Mouse (Mus musculus) 3T3-L1 (cell line): ENCODE results near the gene Fyb.

Experiments used
- DNase-seq: peaks from one replicate; pipeline ENCODE4 v3.0.0-alpha.2; 2015; ENCODE audit warnings: low read depth, low spot score

Fyb gene

DNA sequence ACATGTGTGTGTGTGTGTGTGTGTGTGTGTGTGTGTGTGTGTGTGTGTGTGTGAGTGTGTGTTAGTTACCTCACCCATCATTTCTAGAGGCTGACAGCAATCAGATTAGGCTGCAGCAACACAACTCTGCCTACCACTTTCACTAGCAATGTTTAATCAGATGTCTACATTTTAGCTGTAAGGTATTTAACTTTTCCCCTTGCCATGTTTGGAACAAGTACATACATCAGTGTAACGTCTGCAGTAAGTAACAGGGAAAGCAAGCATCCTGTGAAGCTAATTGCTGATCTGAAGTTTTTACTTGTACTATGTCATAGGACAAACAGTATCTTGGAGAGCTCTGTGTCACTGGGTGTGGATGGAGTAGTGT is 70.6 kb downstream of the Fyb start:
- no peak for DNase-seq

DNA sequence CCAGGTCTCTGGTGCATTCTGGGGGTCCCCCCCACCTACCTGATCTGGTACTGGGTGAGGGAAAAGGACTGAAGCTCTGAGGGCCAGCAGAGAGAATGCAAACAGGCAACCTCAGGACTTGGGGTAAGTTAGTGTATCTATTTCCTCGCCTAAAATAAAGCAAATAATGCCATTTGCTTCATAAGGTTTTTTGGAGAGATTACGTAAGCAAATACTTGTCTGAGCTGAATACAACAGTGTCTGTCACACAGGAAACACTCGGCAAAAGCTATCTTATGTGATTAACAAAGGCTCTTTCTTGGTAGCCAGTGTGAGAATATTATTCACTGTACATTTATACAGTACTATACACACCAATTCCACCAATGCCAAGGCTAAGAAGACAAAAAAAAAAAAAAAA is 76.0 kb downstream of the Fyb start:
- no peak for DNase-seq

DNA sequence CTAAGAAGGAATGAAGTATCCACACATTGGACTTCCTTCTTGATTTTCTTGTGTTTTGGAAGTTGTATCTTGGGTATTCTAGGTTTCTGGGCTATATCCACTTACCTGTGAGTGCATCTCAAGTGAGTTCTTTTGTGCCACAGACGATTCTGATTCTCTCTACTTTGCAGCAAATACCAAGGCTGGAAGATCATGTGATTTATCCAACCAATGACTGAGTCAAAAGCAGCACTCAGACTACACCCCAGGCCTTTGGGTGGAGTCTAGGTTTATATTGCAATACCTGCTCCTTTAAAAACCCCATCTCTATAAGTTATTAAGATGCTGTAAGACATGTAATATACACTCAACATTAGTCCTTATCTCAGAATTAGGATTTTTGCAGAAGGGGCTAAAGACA is 77.7 kb downstream of the Fyb start:
- no peak for DNase-seq

DNA sequence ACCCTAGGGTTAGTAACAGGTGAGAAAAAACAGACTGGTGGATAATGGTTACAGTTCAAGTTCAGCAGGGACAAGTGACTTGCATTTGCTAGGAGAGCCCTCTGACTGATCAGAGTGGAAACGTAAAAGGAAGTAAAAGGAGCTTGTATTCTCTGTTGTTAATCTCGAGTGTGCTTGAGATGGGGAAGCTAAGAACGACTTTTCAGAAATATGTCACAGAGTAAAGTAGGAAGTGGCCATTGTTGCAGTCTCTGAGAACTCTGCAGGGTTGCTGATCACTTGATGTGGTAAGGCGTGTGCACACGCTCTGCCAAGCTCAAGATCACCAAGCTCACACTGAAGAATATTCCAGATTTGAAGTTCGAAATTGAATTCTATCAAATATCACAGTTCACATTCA is 78.7 kb downstream of the Fyb start:
- no peak for DNase-seq

DNA sequence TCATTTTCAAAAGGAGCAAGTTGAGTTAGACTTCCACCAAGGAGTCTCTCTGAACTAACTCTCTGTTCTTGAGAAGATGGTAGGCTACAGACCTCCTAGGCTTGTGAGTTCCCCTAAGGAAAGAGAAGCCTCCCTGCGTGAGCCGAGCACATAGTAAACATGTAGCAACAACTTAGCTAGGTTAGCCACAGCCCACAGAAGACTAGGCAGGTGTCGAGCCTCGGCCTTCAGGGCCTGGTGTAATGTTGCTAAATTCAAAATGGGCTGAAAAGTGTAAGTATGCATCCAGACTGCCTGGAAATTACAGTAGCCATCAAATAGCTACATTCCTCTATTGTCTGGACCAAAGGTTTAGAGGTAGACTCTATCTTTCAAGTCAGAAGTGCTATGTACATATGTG is 79.3 kb downstream of the Fyb start:
- no peak for DNase-seq

DNA sequence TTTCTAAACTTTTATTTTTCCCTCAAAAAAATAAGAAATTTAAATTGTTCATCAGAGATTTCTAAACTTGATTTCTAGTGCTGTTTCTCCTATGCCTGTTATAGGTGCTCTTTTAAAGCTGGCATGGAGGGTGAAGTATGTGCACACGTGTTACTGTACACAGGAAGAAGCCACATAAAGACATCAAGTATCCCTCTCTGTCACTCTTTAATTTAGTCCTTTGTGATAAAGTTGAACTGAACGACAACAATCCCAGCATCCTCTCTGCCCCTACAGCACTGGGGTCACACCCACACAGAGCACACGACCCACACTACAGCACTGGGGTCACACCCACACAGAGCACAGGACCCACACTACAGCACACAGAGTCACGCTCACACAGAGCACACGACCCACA is 88.0 kb downstream of the Fyb start:
- DNase-seq = no peak

GRCm38 (mm10) chr15:6612835-6613234 is 90.2 kb downstream of the Fyb start:
- DNase-seq = no peak

GRCm38 (mm10) chr15:6616382-6617149 is 93.9 kb downstream of the Fyb start:
- DNase-seq = no peak

DNA sequence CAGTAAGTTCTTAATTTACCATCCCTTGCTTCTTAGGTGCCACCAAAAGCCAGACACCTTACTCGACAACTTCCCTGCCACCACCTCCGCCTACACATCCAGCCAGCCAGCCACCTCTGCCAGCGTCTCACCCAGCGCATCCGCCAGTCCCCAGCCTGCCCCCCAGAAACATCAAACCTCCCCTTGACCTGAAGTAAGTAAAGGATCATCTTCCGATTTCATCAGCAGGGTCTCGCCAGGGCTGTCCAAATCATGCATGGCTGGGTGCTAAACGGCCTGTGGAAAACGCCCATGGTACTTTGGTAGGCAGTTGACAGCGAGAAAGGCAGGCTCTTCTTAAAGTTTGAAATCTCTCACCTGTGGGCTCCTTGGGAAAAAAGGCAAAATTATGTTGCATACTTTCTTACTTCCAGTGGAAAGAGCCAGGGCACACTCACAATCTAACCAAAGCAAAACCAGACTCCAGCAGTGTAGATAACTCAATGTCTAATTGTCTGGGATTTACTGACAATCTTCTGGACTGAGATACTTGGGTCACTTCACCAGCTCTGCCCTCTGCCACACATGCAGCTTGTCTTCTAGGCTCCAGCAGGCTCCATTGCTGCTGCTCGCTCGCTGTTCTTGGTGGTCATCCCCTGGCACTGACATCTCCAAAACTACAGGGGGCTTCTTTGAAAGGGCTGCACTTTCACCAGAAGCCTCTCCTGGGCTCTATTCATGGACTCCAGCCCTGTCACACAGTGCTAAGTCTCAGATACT is 97.1 kb downstream of the Fyb start:
- DNase-seq = no peak

DNA sequence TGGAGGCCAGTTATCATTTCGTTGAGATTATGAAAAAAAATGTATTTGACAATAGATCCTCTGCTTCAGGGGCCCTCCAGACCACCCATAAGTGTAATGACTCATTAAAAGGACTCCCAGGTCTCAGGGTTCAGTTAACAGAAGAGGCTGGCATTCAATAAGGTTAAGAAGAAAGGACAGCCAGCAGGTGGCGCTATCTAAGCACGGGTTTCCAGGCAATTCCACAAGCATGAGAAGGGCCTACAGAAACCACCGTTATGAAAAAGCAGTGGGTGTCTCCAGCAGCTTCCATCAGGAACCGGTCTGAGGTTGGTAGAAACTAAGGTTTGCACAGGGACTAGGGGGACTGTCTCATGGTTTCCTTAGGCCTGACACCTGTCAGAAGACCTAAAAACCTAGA is 99.9 kb downstream of the Fyb start:
- peak; percentile 98 for DNase-seq

DNA sequence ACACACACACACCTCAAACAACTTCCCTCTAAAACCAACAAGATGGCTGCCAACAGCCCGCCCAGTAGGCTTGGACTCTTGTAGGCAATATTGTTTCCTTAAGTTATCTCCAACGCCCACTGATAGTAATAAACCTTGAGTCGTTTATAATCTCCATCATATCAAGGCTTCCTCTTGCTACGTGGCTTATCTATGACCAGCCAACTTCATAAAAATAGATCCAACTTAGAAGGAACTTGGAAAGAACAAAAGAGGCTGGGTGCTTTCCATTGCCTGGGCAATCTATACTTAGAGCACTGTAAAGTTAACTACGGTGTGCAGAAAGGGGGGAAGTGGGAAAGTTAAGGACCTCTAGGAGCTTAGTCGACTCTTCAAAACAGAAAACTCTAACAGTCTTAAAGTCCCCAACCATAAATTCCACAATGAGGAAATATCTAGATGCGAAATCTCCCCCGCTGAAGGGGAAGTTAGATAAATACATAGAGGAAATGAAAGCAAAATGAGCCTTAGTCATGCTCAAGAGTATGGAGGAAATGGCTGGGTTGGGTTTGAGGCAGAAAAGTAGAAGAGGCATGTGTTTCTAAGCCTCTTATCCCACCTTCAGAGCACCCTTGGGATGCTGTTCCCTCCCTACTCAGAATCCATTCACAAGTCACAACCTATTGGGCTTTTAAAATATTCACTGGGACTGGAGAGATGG is 101.0 kb downstream of the Fyb start:
- no peak for DNase-seq

DNA sequence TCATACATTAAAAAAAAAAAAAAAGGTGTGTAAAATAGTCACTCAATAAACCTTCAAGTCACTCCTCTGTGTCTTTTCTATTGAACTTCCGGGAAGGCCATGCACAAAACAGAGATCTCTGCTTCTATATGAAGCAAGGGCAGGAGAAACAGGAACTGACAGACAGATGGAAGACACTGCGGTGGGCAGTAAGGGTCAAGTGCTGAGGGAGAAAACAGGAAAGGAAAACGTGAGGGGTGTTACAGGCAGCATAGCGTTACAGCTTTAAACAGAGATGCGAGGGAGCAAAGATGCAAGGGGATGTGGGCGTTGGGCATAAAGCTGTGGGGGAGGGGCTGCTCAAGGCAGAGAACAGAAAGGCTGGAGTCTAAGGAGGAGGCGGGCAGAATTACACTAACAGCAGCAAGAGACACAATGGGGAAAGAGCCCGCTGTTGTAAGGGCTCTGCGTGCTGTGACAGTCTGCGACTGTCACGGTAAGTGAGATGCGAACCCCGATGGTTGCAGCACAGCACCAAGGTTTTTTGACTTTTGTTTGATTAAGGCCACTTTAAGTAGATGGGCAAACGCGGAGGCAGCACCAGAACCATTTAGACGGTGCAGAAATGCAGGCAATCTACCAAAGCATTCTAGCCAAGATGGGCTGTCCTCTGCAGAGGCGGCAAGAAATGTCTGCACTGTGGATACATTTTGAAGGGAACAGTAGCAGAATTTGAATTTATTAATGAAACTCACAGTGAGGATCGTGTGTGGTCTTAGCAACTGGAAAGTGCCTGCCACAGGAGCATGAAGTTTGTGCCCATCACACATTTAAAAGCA is 101.9 kb downstream of the Fyb start:
- no peak for DNase-seq

DNA sequence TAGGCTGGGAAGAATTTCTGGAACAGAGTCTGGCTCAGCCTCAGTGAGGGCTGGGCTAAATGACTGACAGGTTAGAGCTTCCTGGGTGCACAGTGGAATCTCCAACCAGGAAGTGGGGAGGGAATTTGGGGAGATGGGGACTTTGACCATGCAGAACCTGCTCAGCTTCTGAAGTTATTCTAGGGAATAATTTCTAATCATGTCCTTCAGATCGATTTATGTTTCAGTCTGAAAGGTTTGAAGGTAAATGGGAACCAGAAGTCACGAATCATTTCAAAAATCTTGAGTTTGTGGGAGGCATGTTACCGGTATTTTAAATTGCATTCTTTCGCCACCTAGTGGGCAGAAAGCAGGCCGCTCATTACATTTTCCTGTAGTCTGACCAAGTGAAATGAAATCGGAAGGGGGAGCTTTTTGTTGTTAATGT is 103.0 kb downstream of the Fyb start:
- peak; percentile 90 for DNase-seq

DNA sequence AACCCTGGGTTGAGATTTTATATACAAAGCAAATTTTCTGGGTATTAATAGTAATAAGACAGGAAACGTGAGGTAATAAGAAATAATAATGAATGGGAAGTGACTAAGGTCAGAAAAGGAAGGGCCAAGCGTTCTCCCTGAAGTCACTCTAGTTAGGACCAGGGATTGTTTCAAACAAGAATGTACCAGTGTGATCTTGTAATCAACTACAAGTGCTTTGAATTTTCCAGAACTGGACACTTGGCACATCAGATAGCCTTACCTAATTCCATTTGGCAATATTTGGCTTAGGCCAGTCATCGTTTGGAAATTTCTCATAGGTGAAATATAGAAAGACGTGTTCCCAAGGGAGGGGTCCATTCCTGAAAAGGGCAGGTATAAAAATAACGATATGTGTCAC is 103.5 kb downstream of the Fyb start:
- DNase-seq = no peak

GRCm38 (mm10) chr15:6628431-6629077 is 105.9 kb downstream of the Fyb start:
- DNase-seq = no peak

GRCm38 (mm10) chr15:6629174-6629573 is 106.5 kb downstream of the Fyb start:
- DNase-seq = no peak

DNA sequence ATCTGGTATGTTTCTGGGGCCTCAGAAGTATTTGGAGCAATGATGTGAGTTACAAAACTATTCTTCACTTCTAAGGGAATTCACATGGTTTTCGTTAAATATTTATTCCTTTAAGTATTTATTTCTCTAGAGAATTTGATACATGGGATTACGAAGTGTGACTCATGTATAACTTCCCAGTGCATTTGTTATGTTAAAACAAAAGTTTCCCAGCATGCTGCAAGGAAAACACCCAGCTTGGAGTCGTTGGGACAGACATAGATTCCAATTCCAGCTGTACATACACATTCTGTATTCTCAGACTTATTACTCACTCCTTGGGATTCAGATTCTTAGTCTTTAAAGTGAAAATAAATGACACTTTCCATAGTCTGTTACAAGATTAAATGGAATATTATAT is 112.8 kb downstream of the Fyb start:
- peak; percentile 81 for DNase-seq

DNA sequence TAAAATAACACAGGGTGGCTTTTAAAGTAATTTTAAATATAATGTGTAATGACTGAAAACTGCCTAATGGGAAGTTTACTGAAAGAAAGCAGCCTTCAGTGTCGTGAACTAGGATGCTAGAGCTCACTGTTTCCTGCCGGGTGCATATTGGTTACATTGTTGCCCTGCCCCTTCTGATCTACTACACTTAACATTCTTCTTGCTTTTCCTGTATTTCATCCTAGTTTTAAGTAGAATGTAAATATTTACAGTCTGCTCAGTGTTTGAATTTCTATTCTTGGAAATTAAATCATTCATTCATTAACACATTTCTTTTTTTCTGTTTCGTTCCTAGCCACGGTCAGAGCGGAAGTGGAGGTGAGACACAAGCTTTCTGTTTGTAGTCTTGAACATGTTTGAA is 119.6 kb downstream of the Fyb start:
- no peak for DNase-seq

- no peak for DNase-seq
These were observed 122.8 kb downstream of the Fyb start for GRCm38 (mm10) chr15:6645498-6645897.

- DNase-seq = no peak
These were observed 124.4 kb downstream of the Fyb start for GRCm38 (mm10) chr15:6647066-6647465.

DNA sequence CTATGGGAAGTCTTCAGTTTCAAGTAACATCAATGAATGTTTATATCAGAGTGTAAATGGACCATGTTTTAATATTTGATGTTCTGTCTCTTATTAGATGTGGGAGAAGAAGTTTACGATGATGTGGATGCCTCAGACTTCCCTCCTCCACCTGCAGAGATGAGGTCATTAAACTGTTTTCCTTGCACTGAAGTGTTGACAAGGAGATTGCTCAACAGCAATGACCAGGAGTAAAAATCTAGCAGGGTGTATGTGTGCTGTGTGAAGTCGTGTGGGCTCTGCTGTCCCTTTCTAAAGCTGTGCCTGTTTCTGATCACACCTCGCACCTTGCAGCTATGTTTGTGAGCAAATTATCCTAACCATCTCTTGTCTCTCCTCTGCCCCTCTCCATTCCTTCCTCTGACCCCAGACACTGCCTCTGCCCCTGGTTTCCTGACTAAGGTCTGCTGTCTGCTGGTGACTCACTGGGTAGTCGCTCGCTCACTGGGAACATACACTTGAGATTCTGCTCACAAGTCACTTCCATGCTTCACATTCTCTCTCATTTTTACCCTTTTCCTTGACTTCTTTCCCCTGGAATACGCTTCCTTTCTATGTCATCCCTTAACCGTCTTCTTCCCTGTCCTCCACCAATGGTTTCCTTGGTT is 126.2 kb downstream of the Fyb start:
- peak; percentile 71 for DNase-seq
